Mouse (Mus musculus) G1E (cell line): Measurements from ENCODE around the gene Bend4. TPM values are rescaled to one million over a fixed set of nuclear protein-coding genes. Genes with fewer than 3 reads are reported as not detected.

ENCODE experiments used
- ATAC-seq: 2 replicates; pipeline ENCODE4 v1.8.0; 2016; ENCODE audit warnings: mild to moderate bottlenecking; ENCODE audit not compliant: insufficient number of reproducible peaks, poor library complexity, low FRiP score, severe bottlenecking; ENCODE audit errors: extremely low read depth
- DNase-seq: peaks from one replicate; pipeline ENCODE4 v3.0.0; 2012; ENCODE audit warnings: low spot score
- H3K27me3 ChIP-seq: 2 replicates; pipeline ENCODE4 v1.6.1; 2012; ENCODE audit warnings: mild to moderate bottlenecking, low read length, inconsistent platforms; ENCODE audit not compliant: insufficient read depth
- H3K36me3 ChIP-seq: replicated peaks from 2 replicates; pipeline ENCODE3; 2012; ENCODE audit warnings: mild to moderate bottlenecking, inconsistent platforms
- H3K4me1 ChIP-seq: 2 replicates; pipeline ENCODE4 v1.6.1; 2012; ENCODE audit warnings: low read depth, low read length, inconsistent platforms, mixed read lengths; ENCODE audit not compliant: insufficient read depth
- H3K4me3 ChIP-seq: 2 replicates; pipeline ENCODE4 v1.5.1; 2012; ENCODE audit warnings: low read depth, mild to moderate bottlenecking, inconsistent platforms, low read length, moderate library complexity, mixed read lengths
- H3K9me3 ChIP-seq: replicated peaks from 2 replicates; pipeline ENCODE4 v1.6.1; 2012; ENCODE audit warnings: inconsistent platforms
- CTCF ChIP-seq: IDR thresholded peaks from 2 replicates; pipeline ENCODE4 v1.5.1; 2012; ENCODE audit warnings: low read depth, low read length, inconsistent platforms, mixed read lengths
- GATA1 ChIP-seq: IDR thresholded peaks from 2 replicates; pipeline ENCODE4 v1.6.1; 2012; ENCODE audit warnings: borderline replicate concordance, low read length, inconsistent platforms, mixed read lengths
- GATA2 ChIP-seq: IDR thresholded peaks from 2 replicates; pipeline ENCODE4 v1.6.1; 2012; ENCODE audit warnings: low read depth, low read length, inconsistent platforms, borderline replicate concordance
- POLR2AphosphoS5 ChIP-seq: IDR thresholded peaks from 2 replicates; pipeline ENCODE4 v1.6.1; 2012; ENCODE audit warnings: low read depth, low read length, inconsistent platforms; ENCODE audit not compliant: insufficient replicate concordance
- TAL1 ChIP-seq: conservative IDR thresholded peaks from 2 replicates; pipeline ENCODE4 v1.6.1; 2012; ENCODE audit warnings: low read depth, low read length, inconsistent platforms, mixed read lengths
- polyA plus RNA-seq: library from polyadenylated mRNA; stranded (reverse); fragments of >175 nt; gene quantifications from 2 replicates; pipeline ENCODE4 v1.2.3, GENCODE M21; 2012
- total RNA-seq, 2 experiments: library from RNA; stranded (forward) in 1 of 2; stranded (reverse) in 1 of 2; fragments of 200-1000 nt in 1 of 2; fragments of >200 nt in 1 of 2; fragmentation: Nextera tagmentation in 1 of 2; gene quantifications; 2 replicates each; pipeline ENCODE4 v1.2.3; 2014 to 2017

Gene Bend4
- total and polyA plus RNA-seq, 3 experiments, result 0.01 to 0.11 TPM; not detected in 1

GRCm38 (mm10) chr5:67348949-67349348 lies 79.2 kb downstream of the Bend4 start:
- peaks cover 93% of the 10 kb centered on the region for H3K36me3 ChIP-seq
- H3K4me3 ChIP-seq, result no peak overlapping the region
- DNase-seq, result no peak
- TF ChIP-seq TAL1, result no peak
- TF ChIP-seq CTCF, result no peak
- H3K9me3 ChIP-seq, result no peaks in the 10 kb centered on the region
- H3K4me1 ChIP-seq, result no peaks in the 10 kb centered on the region
- no peak for ATAC-seq
- H3K27me3 ChIP-seq, result no peaks in the 10 kb centered on the region

GRCm38 (mm10) chr5:67347060-67347459 lies 81.0 kb downstream of the Bend4 start:
- no peak for DNase-seq
- no peaks in the 10 kb centered on the region for H3K9me3 ChIP-seq
- H3K27me3 ChIP-seq, result no peaks in the 10 kb centered on the region
- TF ChIP-seq TAL1, result no peak
- TF ChIP-seq GATA2, result no peak
- no peak for TF ChIP-seq CTCF
- no peak for TF ChIP-seq POLR2AphosphoS5
- TF ChIP-seq GATA1, result no peak
- no peaks in the 10 kb centered on the region for H3K4me1 ChIP-seq
- H3K4me3 ChIP-seq, result no peak overlapping the region
- H3K36me3 ChIP-seq, result peaks cover 93% of the 10 kb centered on the region
- no peak for ATAC-seq

Other genes with a start within 250 kb of the Bend4 start
- gene Tmem33, start 167.7 kb downstream of the Bend4 start, total RNA-seq (2014; fragmentation: Nextera tagmentation), result 151 and 159 TPM in 2 replicates
- 62.7 and 75.8 TPM in 2 replicates for gene Tmem33, start 167.7 kb downstream of the Bend4 start, total RNA-seq (2017)
- 82.3 and 91.1 TPM in 2 replicates for gene Tmem33, start 167.7 kb downstream of the Bend4 start, polyA plus RNA-seq
- gene Slc30a9, start 121.4 kb downstream of the Bend4 start, total RNA-seq (2014; fragmentation: Nextera tagmentation), result 87.4 and 103 TPM in 2 replicates
- gene Slc30a9, start 121.4 kb downstream of the Bend4 start, total RNA-seq (2017), result 90.5 and 109 TPM in 2 replicates
- 8.4 and 9.3 TPM in 2 replicates for gene Slc30a9, start 121.4 kb downstream of the Bend4 start, polyA plus RNA-seq
- gene Shisa3, start 179.6 kb upstream of the Bend4 start, total RNA-seq (2014; fragmentation: Nextera tagmentation), result not detected in 2 replicates
- 0.05 and 0.12 TPM in 2 replicates for gene Shisa3, start 179.6 kb upstream of the Bend4 start, total RNA-seq (2017)
- not detected in 2 replicates for gene Shisa3, start 179.6 kb upstream of the Bend4 start, polyA plus RNA-seq